Mouse (Mus musculus): ENCODE results near the gene Iqgap2. TPM values are rescaled to one million over a fixed set of nuclear protein-coding genes. Genes with fewer than 3 reads are reported as not detected.

Gene Iqgap2
- polyA plus RNA-seq, 1 experiment from 2014 or later: 4.2 TPM

DNA sequence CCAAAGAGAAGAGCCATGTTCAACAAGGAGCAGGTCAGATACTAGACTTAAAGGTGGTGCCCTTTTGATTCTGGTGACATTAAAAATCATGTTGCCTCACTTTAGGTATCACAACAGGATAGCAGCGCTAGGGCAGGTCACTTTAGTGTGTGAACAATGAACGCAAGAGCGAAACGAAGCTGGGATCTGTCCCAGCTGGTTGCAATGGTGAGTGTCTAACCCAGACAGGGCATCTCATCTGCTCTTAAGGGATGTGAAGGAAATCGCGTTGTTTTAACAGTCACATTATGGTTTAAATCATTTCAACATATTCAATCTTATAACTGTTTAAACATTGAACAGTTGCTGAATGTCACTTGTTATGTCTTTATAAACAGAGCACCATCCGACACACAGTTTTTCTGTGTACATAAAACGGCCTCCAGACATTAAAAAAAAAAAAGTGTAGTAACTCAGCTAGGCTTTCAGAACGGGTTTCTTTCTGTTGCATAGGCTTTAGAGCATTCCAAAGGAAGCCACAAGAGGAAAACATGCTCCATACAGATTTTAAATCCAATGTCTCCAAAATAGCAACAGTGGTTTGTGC is 148.7 kb downstream of the Iqgap2 start:
- Histone ChIP-seq H3K9ac (ENCODE audit: low read length) (no peak overlapping the region), H3K9me3 (replicated peaks; ENCODE audit: control insufficient read depth, low read length) (no peaks in the 10 kb centered on the region), H3K4me1 (ENCODE audit: control insufficient read depth, insufficient read depth, low read length) (no peaks in the 10 kb centered on the region), H3K27ac (ENCODE audit: low read depth, low read length) (no peak overlapping the region), H3K4me3 (ENCODE audit: low read depth, low read length) (no peak overlapping the region), H3K27me3 (replicated peaks; ENCODE audit: control insufficient read depth, insufficient read depth, low read length) (no peaks in the 10 kb centered on the region), H3K36me3 (ENCODE audit: control insufficient read depth, insufficient read depth, low read length) (no peaks in the 10 kb centered on the region), H3K4me2 (ENCODE audit: low read length) (no peak overlapping the region)
- 88% methylated on average over 9 of the region's 9 CpGs for WGBS
- ATAC-seq (no peak), DNase-seq (ENCODE audit: low spot score) (no peak)

DNA sequence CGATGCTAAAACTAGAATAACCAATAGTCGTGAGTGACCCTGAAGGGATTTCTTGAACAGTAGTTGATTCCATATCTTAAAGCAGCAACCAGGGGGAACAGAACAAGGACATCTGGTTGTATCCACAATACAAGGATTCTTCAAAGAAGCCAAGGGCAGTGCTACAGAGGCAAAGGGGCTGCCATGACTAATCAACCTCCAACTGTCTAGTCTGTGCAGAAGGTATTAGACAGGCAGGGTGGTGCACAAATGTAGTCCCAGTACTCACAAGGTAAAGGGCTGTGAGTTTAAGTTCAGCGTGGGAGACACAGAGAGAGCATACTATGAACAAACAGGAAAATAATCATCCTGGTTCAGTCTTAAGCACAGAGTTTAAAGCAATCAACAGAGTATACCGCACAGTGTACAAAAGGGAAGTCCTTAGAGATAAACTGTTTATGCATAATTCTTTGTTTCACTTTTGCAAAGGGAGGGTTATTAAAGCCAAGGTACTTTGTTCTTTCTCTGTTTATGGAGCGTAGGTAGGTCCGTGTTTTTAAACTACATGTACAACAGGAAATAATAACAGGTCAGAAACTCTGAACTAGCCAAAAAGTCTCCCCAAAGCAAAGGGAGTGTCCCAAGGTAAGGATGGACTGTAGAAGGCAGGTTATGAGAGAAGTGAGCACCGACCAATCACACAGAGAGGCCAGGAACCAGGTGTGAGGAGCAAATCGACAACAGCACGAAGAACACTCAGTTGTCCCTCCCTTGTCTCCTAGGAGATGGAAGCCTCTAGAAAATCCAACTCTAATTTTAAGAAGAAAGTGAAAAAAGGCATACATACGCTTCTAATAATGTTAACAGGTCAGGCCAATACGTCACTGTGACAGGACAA is 149.7 kb downstream of the Iqgap2 start:
- H3K27me3 ChIP-seq (replicated peaks; ENCODE audit: control insufficient read depth, insufficient read depth, low read length): no peaks in the 10 kb centered on the region
- H3K9ac ChIP-seq (ENCODE audit: low read length): no peak overlapping the region
- H3K27ac ChIP-seq (ENCODE audit: low read depth, low read length): no peak overlapping the region
- no peak for DNase-seq (ENCODE audit: low spot score)
- no peaks in the 10 kb centered on the region for H3K9me3 ChIP-seq (replicated peaks; ENCODE audit: control insufficient read depth, low read length)
- no peak overlapping the region for H3K4me2 ChIP-seq (ENCODE audit: low read length)
- H3K4me1 ChIP-seq (ENCODE audit: control insufficient read depth, insufficient read depth, low read length): no peaks in the 10 kb centered on the region
- no peaks in the 10 kb centered on the region for H3K36me3 ChIP-seq (ENCODE audit: control insufficient read depth, insufficient read depth, low read length)
- ATAC-seq: no peak
- H3K4me3 ChIP-seq (ENCODE audit: low read depth, low read length): no peak overlapping the region
- 93% methylated on average over 11 of the region's 11 CpGs for whole genome bisulfite sequencing

DNA sequence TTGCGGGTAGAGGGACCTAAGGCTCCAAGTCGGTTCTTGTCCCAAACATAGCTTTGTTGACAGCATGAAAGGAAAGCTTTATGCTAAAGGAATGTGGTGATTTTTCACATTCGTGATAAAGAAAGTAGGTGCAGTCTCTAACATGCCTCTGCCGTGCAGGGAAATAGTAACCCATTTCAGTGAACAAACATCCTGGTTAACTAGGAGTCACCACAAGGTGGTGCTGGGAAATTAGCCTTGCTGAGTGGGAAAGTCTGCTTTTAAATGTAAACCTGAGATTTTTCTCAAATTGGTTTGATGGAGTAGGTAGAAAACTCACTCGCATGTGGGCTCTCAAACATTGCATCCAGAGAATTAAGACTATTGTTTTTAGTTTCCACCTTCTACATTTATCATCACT is 152.1 kb downstream of the Iqgap2 start:
- H3K4me2 ChIP-seq (ENCODE audit: low read length): no peak overlapping the region
- 73% methylated on average over 5 of the region's 5 CpGs for WGBS
- no peaks in the 10 kb centered on the region for H3K9me3 ChIP-seq (replicated peaks; ENCODE audit: control insufficient read depth, low read length)
- no peak for ATAC-seq
- peak; percentile 58 for DNase-seq (ENCODE audit: low spot score)
- H3K4me1 ChIP-seq (ENCODE audit: control insufficient read depth, insufficient read depth, low read length): no peaks in the 10 kb centered on the region
- no peak overlapping the region for H3K4me3 ChIP-seq (ENCODE audit: low read depth, low read length)
- H3K36me3 ChIP-seq (ENCODE audit: control insufficient read depth, insufficient read depth, low read length): no peaks in the 10 kb centered on the region
- H3K27ac ChIP-seq (ENCODE audit: low read depth, low read length): no peak overlapping the region
- H3K27me3 ChIP-seq (replicated peaks; ENCODE audit: control insufficient read depth, insufficient read depth, low read length): no peaks in the 10 kb centered on the region
- no peak overlapping the region for H3K9ac ChIP-seq (ENCODE audit: low read length)

GRCm38 (mm10) chr13:95730491-95730890 is 161.2 kb downstream of the Iqgap2 start:
- Histone ChIP-seq H3K27ac (ENCODE audit: low read depth, low read length) (no peak overlapping the region), H3K4me2 (ENCODE audit: low read length) (no peak overlapping the region), H3K36me3 (ENCODE audit: control insufficient read depth, insufficient read depth, low read length) (no peaks in the 10 kb centered on the region), H3K9ac (ENCODE audit: low read length) (no peak overlapping the region), H3K9me3 (replicated peaks; ENCODE audit: control insufficient read depth, low read length) (no peaks in the 10 kb centered on the region), H3K27me3 (replicated peaks; ENCODE audit: control insufficient read depth, insufficient read depth, low read length) (no peaks in the 10 kb centered on the region), H3K4me1 (ENCODE audit: control insufficient read depth, insufficient read depth, low read length) (no peaks in the 10 kb centered on the region), H3K4me3 (ENCODE audit: low read depth, low read length) (no peak overlapping the region)
- 94% methylated on average over 4 of the region's 4 CpGs for WGBS
- no peak for ATAC-seq
- no peak for DNase-seq (ENCODE audit: low spot score)

- H3K4me2 ChIP-seq (ENCODE audit: low read length): peak overlapping the region; percentile 39
- ATAC-seq: peak; percentile 93
- DNase-seq (ENCODE audit: low spot score): peak; percentile 81
- WGBS: 56% methylated on average over 14 of the region's 14 CpGs
- no peaks in the 10 kb centered on the region for H3K36me3 ChIP-seq (ENCODE audit: control insufficient read depth, insufficient read depth, low read length)
- H3K27me3 ChIP-seq (replicated peaks; ENCODE audit: control insufficient read depth, insufficient read depth, low read length): no peaks in the 10 kb centered on the region
- H3K9me3 ChIP-seq (replicated peaks; ENCODE audit: control insufficient read depth, low read length): no peaks in the 10 kb centered on the region
- no peaks in the 10 kb centered on the region for H3K4me1 ChIP-seq (ENCODE audit: control insufficient read depth, insufficient read depth, low read length)
- H3K4me3 ChIP-seq (ENCODE audit: low read depth, low read length): no peak overlapping the region
- H3K9ac ChIP-seq (ENCODE audit: low read length): 0 out of 2 replicates have a peak overlapping the region, but pooled peaks have one; percentile 2
- no peak overlapping the region for H3K27ac ChIP-seq (ENCODE audit: low read depth, low read length)
Measured at GRCm38 (mm10) chr13:95719320-95720232, 172.1 kb downstream of the Iqgap2 start.

DNA sequence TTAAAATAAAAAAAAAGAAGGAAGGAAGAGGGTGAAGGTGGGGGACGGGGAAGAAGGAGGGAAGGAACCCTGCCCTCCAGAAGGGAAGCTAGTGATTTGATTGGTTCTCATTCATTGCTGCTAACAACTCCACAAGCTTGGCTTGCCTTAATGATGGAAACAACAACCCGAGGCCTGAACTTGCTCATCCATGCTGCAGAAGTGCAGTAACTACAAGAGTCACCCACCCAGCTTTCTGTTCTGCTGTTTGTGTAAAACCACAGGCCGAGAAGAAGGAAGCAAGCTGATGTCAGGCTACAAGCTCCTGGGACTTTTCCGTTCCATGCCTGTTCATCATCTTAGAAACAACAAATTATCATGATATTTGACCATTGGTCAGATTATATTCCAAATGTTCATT is 176.4 kb downstream of the Iqgap2 start:
- no peaks in the 10 kb centered on the region for H3K36me3 ChIP-seq (ENCODE audit: control insufficient read depth, insufficient read depth, low read length)
- no peak overlapping the region for H3K4me3 ChIP-seq (ENCODE audit: low read depth, low read length)
- WGBS: 79% methylated on average over 4 of the region's 4 CpGs
- no peak overlapping the region for H3K27ac ChIP-seq (ENCODE audit: low read depth, low read length)
- H3K9ac ChIP-seq (ENCODE audit: low read length): no peak overlapping the region
- no peak for DNase-seq (ENCODE audit: low spot score)
- no peaks in the 10 kb centered on the region for H3K4me1 ChIP-seq (ENCODE audit: control insufficient read depth, insufficient read depth, low read length)
- H3K4me2 ChIP-seq (ENCODE audit: low read length): no peak overlapping the region
- no peaks in the 10 kb centered on the region for H3K27me3 ChIP-seq (replicated peaks; ENCODE audit: control insufficient read depth, insufficient read depth, low read length)
- ATAC-seq: no peak
- H3K9me3 ChIP-seq (replicated peaks; ENCODE audit: control insufficient read depth, low read length): no peaks in the 10 kb centered on the region

DNA sequence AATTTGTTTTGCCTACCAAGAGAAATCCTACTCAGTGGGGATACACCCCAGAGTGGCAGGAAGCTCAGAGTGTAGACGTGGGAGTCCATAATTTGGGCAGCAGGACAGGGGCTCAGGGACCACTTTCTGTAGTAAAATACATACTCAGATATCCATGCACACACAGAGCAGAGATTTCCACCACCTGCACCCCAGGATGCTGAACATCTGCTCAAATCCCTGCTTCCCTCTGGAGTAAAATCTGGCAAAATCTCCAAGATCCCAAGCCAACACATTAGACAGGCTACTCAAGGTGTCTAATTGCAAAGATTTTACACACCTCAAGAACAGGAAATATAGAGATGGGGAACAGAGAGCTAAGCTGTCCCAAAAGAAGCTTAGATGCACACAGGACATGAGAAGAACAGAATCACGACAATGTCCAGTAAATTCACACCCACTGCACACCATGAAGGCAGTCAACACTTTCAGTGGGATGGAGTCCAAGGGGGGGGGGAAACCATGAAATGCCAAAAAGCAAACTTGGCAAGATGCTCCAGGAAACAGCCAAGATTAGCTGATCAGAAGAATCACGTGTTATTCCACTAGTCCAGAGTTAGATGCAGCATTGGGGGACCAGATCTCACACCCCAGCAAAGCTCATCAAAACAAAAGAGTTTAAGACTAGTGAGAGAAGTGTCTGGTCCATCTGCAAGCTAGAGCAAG is 177.3 kb downstream of the Iqgap2 start:
- Histone ChIP-seq H3K36me3 (ENCODE audit: control insufficient read depth, insufficient read depth, low read length) (no peaks in the 10 kb centered on the region), H3K4me2 (ENCODE audit: low read length) (no peak overlapping the region), H3K27me3 (replicated peaks; ENCODE audit: control insufficient read depth, insufficient read depth, low read length) (no peaks in the 10 kb centered on the region), H3K4me3 (ENCODE audit: low read depth, low read length) (no peak overlapping the region), H3K27ac (ENCODE audit: low read depth, low read length) (no peak overlapping the region), H3K9ac (ENCODE audit: low read length) (no peak overlapping the region), H3K9me3 (replicated peaks; ENCODE audit: control insufficient read depth, low read length) (no peaks in the 10 kb centered on the region), H3K4me1 (ENCODE audit: control insufficient read depth, insufficient read depth, low read length) (no peaks in the 10 kb centered on the region)
- DNase-seq (ENCODE audit: low spot score) (peak; percentile 60), ATAC-seq (peak; percentile 66)
- WGBS: 62% methylated on average over 3 of the region's 3 CpGs

DNA sequence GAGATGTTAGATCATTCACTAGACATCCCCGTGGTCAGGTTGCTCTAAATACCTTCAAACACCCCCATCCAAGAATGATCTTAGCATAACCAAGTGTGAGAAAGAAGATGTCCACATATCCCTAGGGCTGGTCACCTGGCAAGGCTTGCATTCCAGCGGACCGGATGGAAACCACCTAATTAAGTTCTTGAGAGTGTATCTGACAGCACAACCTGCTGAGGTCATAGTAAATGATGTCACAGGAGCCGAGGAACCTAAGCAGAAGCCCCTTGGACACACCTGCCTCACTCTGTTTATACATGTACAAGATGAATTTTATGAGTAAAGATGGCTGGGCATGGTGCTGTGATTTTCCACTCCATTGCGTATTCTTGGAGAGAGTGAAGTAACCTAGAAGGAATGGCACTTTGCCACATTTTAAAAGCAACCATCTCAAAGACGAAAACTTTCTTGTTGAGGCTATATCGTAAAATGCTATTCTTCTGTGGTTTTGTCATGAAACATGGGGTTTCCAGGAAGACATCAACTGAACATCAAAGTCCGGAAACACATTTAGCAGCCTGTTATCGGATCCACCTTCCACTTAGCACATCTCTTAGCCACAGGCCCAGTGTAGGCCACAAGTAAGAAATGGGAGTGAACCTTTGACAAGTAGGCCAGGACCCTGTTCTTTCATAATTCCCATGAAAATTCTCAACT is 179.0 kb downstream of the Iqgap2 start:
- no peak overlapping the region for H3K4me2 ChIP-seq (ENCODE audit: low read length)
- H3K4me3 ChIP-seq (ENCODE audit: low read depth, low read length): no peak overlapping the region
- H3K9me3 ChIP-seq (replicated peaks; ENCODE audit: control insufficient read depth, low read length): no peaks in the 10 kb centered on the region
- no peaks in the 10 kb centered on the region for H3K27me3 ChIP-seq (replicated peaks; ENCODE audit: control insufficient read depth, insufficient read depth, low read length)
- WGBS: 94% methylated on average over 9 of the region's 9 CpGs
- DNase-seq (ENCODE audit: low spot score) (no peak), ATAC-seq (no peak)
- H3K27ac ChIP-seq (ENCODE audit: low read depth, low read length): no peak overlapping the region
- H3K4me1 ChIP-seq (ENCODE audit: control insufficient read depth, insufficient read depth, low read length): no peaks in the 10 kb centered on the region
- H3K9ac ChIP-seq (ENCODE audit: low read length): no peak overlapping the region
- no peaks in the 10 kb centered on the region for H3K36me3 ChIP-seq (ENCODE audit: control insufficient read depth, insufficient read depth, low read length)

Measured in forebrain, embryonic 14.5 days (tissue).